Mouse (Mus musculus) limb, embryonic 14.5 days (tissue): Measurements from ENCODE around the gene Slc6a20b. TPM values are rescaled to one million over a fixed set of nuclear protein-coding genes. Genes with fewer than 3 reads are reported as not detected.

Experiments used
- ATAC-seq: fragments of 200-750 bp; cut with Nextera tagmentation; 2 replicates; pipeline ENCODE4 v1.8.0; 2017; ENCODE audit warnings: low read depth, moderate number of reproducible peaks, moderate TSS enrichment; ENCODE audit not compliant: low FRiP score
- DNase-seq: peaks from one replicate; pipeline ENCODE4 v3.0.0-alpha.2; 2015; ENCODE audit warnings: low spot score
- H3K27ac ChIP-seq: fragments of 300-500 bp; sonication (generic); replicated peaks from 2 replicates; pipeline ENCODE4 v1.5.1; 2014; ENCODE audit warnings: low read depth, mild to moderate bottlenecking, low read length, moderate library complexity, mixed read lengths
- H3K27me3 ChIP-seq: fragments of 300-500 bp; sonication (generic); 2 replicates; pipeline ENCODE4 v1.6.1; 2014; ENCODE audit warnings: low read length, mixed read lengths; ENCODE audit not compliant: control insufficient read depth, insufficient read depth
- H3K36me3 ChIP-seq: fragments of 300-500 bp; sonication (generic); 2 replicates; pipeline ENCODE4 v1.6.1; 2014; ENCODE audit warnings: mild to moderate bottlenecking, low read length, moderate library complexity, mixed read lengths; ENCODE audit not compliant: control insufficient read depth, insufficient read depth
- H3K4me1 ChIP-seq: fragments of 300-500 bp; sonication (generic); 2 replicates; pipeline ENCODE4 v1.6.1; 2014; ENCODE audit warnings: antibody characterized with exemption, low read length, mixed read lengths; ENCODE audit not compliant: control insufficient read depth, insufficient read depth
- H3K4me2 ChIP-seq: fragments of 300-500 bp; sonication (generic); replicated peaks from 2 replicates; pipeline ENCODE4 v1.6.1; 2014; ENCODE audit warnings: low read depth, mild to moderate bottlenecking, low read length, moderate library complexity; ENCODE audit not compliant: severe bottlenecking
- H3K4me3 ChIP-seq: fragments of 300-500 bp; sonication (generic); replicated peaks from 2 replicates; pipeline ENCODE4 v1.5.1; 2014; ENCODE audit warnings: low read length
- H3K9ac ChIP-seq: fragments of 300-500 bp; sonication (generic); 2 replicates; pipeline ENCODE4 v1.6.1; 2014; ENCODE audit warnings: mild to moderate bottlenecking, low read depth, low read length, moderate library complexity; ENCODE audit not compliant: severe bottlenecking
- H3K9me3 ChIP-seq: fragments of 300-500 bp; sonication (generic); 2 replicates; pipeline ENCODE4 v1.6.1; 2016; ENCODE audit warnings: low read length; ENCODE audit not compliant: control insufficient read depth
- POLR2A ChIP-seq: fragments of 200-500 bp; IDR thresholded peaks from 2 replicates; pipeline ENCODE4 v1.8.0; 2012; ENCODE audit warnings: inconsistent platforms, mild to moderate bottlenecking, moderate library complexity, borderline replicate concordance; ENCODE audit not compliant: insufficient read depth, insufficient read length; ENCODE audit errors: extremely low read depth
- WGBS: fragments of 180-500 bp; shearing (Covaris S2); extraction: QIAGEN DNeasy Blood & Tissue Kit; methylation state at CpG from one replicate; pipeline ENCODE4 v1.1.7; 2014; 5-methylcytosine and 5-hydroxymethylcytosine counted together
- polyA plus RNA-seq, 2 experiments: library from polyadenylated mRNA; depleted of rRNA in 1 of 2; stranded (reverse) in 1 of 2; unstranded in 1 of 2; fragments of >200 nt; fragmentation: Nextera tagmentation in 1 of 2; extraction: Ambion mirVana in 1 of 2; gene quantifications; 2 replicates each; pipeline versions ENCODE4 v1.2.1 to v1.2.3; 2012 to 2014

Gene Slc6a20b
- polyA plus RNA-seq, 2 experiments = 0.01 to 0.18 TPM

- no peak for ATAC-seq
- DNase-seq = no peak
- Histone ChIP-seq H3K9ac (no peak overlapping the region), H3K4me1 (no peaks in the 10 kb centered on the region), H3K4me2 (no peak overlapping the region), H3K4me3 (no peak overlapping the region), H3K36me3 (no peaks in the 10 kb centered on the region), H3K27me3 (no peaks in the 10 kb centered on the region), H3K9me3 (no peaks in the 10 kb centered on the region), H3K27ac (no peak overlapping the region)
- WGBS = 84% methylated on average over 2 of the region's 2 CpGs
- no peak for TF ChIP-seq POLR2A
These were observed 7.6 kb downstream of the Slc6a20b start for GRCm38 (mm10) chr9:123624741-123625140.

- 76% methylated on average over 5 of the region's 5 CpGs for WGBS
- Histone ChIP-seq H3K4me3 (no peak overlapping the region), H3K36me3 (no peaks in the 10 kb centered on the region), H3K27me3 (no peaks in the 10 kb centered on the region), H3K4me2 (no peak overlapping the region), H3K9ac (no peak overlapping the region), H3K27ac (no peak overlapping the region), H3K9me3 (no peaks in the 10 kb centered on the region), H3K4me1 (no peaks in the 10 kb centered on the region)
- no peak for ATAC-seq
- no peak for TF ChIP-seq POLR2A
- no peak for DNase-seq
These were observed 11.9 kb downstream of the Slc6a20b start for GRCm38 (mm10) chr9:123620311-123621098.

- Histone ChIP-seq H3K4me3 (no peak overlapping the region), H3K27ac (no peak overlapping the region), H3K9ac (no peak overlapping the region), H3K27me3 (no peaks in the 10 kb centered on the region), H3K4me1 (no peaks in the 10 kb centered on the region), H3K4me2 (no peak overlapping the region), H3K36me3 (no peaks in the 10 kb centered on the region), H3K9me3 (no peaks in the 10 kb centered on the region)
- no peak for TF ChIP-seq POLR2A
- ATAC-seq = no peak
- DNase-seq = no peak
- WGBS = 84% methylated on average over 1 of the region's 1 CpGs
These were observed 30.8 kb downstream of the Slc6a20b start for GRCm38 (mm10) chr9:123601529-123601928.

GRCm38 (mm10) chr9:123597376-123597775 lies 35.0 kb downstream of the Slc6a20b start:
- TF ChIP-seq POLR2A = no peak
- no peak overlapping the region for H3K27ac ChIP-seq
- no peak overlapping the region for H3K4me2 ChIP-seq
- H3K9ac ChIP-seq = no peak overlapping the region
- no peak for ATAC-seq
- 94% methylated on average over 2 of the region's 2 CpGs for WGBS
- H3K27me3 ChIP-seq = no peaks in the 10 kb centered on the region
- no peaks in the 10 kb centered on the region for H3K9me3 ChIP-seq
- no peak overlapping the region for H3K4me3 ChIP-seq
- H3K36me3 ChIP-seq = peaks cover 10% of the 10 kb centered on the region
- no peaks in the 10 kb centered on the region for H3K4me1 ChIP-seq
- no peak for DNase-seq

GRCm38 (mm10) chr9:123596910-123597309 lies 35.5 kb downstream of the Slc6a20b start:
- Histone ChIP-seq H3K27ac (no peak overlapping the region), H3K4me2 (no peak overlapping the region), H3K9me3 (no peaks in the 10 kb centered on the region), H3K36me3 (peaks cover 13% of the 10 kb centered on the region), H3K4me3 (no peak overlapping the region), H3K9ac (no peak overlapping the region), H3K27me3 (no peaks in the 10 kb centered on the region), H3K4me1 (no peaks in the 10 kb centered on the region)
- ATAC-seq = no peak
- no peak for DNase-seq
- no peak for TF ChIP-seq POLR2A
- WGBS = 91% methylated on average over 2 of the region's 2 CpGs
